Mouse (Mus musculus): ENCODE measurements around the gene Fam83c. TPM values are rescaled to one million over a fixed set of nuclear protein-coding genes. Genes with fewer than 3 reads are reported as not detected.

Gene Fam83c
- polyA plus RNA-seq, 1 experiment from 2014 or later: 0.07 TPM

DNA sequence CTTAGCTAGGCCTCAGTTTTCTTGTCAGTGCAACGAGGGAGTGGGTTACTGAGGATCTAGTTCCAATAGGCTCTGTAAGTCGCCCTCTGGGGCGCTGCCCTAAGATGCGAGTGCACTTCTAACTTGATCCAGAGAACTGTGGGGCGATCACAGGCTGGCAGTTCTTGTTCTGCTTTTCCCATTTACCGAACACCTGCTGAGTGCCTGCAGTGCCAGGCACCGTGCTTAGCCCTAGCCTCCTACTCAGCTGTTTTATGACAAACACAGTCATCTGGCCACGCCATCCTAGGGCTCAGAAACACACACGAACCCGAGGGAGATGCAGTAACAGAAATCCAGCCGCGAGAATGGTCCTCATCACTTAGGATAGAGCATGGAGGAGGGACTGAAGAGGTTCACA, 41.8 kb downstream of the Fam83c start:
- Histone ChIP-seq H3K9ac (ENCODE audit: low read depth, low read length) (no peak overlapping the region), H3K27me3 (ENCODE audit: control insufficient read depth, insufficient read depth, low read length) (no peaks in the 10 kb centered on the region), H3K27ac (ENCODE audit: low read depth, low read length) (no peak overlapping the region), H3K4me1 (ENCODE audit: control insufficient read depth, insufficient read depth, low read length) (no peaks in the 10 kb centered on the region), H3K4me2 (replicated peaks; ENCODE audit: low read depth, low read length) (no peak overlapping the region), H3K4me3 (ENCODE audit: low read length) (no peak overlapping the region), H3K9me3 (ENCODE audit: control insufficient read depth, low read length) (no peaks in the 10 kb centered on the region), H3K36me3 (ENCODE audit: control insufficient read depth, insufficient read depth, low read length) (no peaks in the 10 kb centered on the region)
- 34% methylated on average over 12 of the region's 12 CpGs for WGBS
- ATAC-seq (ENCODE audit: low FRiP score, low TSS enrichment): no peak

DNA sequence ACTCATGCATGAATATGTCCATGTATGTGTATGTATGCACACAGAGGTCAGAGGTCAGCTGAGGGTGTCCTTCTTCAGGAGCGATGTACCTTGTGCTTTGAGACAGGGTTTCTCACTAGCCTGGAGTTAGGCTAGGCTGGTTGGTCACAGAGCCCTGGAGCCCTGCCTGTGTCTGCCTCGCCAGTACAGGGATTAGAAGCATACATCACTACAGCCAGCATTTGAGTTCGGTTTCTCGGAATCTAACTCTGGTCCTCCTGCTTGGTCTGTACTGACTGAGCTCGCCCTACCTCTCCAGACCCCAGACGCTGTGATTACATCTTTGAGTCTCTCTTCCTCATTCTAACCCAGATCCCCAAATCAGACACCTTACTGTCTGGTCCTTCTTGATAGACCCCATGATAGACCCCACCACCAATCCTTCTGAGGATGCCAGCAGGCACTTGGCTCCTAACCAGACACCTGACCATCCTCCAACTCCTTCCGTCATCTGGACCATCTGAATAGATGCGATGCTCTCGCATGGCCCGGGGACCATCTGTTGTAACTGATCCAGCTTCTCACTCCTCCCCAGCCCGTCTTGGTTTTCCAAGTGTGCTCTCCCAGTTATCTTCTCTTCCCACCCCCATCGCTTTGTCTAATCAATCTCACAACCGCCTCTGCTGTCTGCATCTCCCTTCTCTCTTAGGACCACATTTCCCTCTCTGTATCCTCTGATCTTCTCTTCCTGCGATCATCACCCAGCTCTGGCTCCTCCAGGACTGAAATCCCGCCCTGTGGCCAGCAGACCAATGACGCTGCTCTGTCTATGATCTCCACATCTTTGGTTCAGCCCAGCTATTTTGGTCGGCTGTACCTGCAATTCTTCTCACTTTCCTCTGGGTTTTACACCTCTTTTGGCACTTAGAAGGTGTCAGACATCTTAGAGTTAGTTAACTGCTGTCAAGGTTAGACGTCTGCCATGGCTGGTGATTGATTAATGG, 46.4 kb downstream of the Fam83c start:
- no peak overlapping the region for H3K4me3 ChIP-seq (ENCODE audit: low read length)
- no peaks in the 10 kb centered on the region for H3K27me3 ChIP-seq (ENCODE audit: control insufficient read depth, insufficient read depth, low read length)
- no peak overlapping the region for H3K4me2 ChIP-seq (replicated peaks; ENCODE audit: low read depth, low read length)
- H3K9ac ChIP-seq (ENCODE audit: low read depth, low read length): no peak overlapping the region
- no peaks in the 10 kb centered on the region for H3K9me3 ChIP-seq (ENCODE audit: control insufficient read depth, low read length)
- H3K4me1 ChIP-seq (ENCODE audit: control insufficient read depth, insufficient read depth, low read length): no peaks in the 10 kb centered on the region
- ATAC-seq (ENCODE audit: low FRiP score, low TSS enrichment): no peak
- no peak overlapping the region for H3K27ac ChIP-seq (ENCODE audit: low read depth, low read length)
- 58% methylated on average over 18 of the region's 18 CpGs for WGBS
- H3K36me3 ChIP-seq (ENCODE audit: control insufficient read depth, insufficient read depth, low read length): no peaks in the 10 kb centered on the region

DNA sequence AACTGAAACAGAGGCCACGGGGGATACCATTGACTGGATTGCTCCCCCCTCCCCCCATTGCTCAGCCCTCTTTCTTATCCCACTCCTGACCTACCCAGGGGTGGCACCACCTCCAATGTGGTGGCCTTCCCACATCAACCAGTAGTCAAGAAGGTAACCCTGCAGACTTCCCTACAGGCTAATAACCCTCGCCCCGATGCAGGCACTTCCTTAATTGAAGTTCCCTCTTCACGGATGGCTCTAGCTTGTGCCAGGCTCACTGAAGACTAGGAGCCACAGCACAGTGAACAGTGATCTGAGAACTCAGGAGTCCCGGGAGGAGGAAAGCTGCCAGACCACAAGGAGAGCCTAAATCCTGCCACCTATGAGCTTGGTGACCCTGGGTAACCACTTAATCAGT, 47.7 kb downstream of the Fam83c start:
- Histone ChIP-seq H3K9me3 (ENCODE audit: control insufficient read depth, low read length) (no peaks in the 10 kb centered on the region), H3K4me3 (ENCODE audit: low read length) (no peak overlapping the region), H3K4me1 (ENCODE audit: control insufficient read depth, insufficient read depth, low read length) (no peaks in the 10 kb centered on the region), H3K4me2 (replicated peaks; ENCODE audit: low read depth, low read length) (no peak overlapping the region), H3K36me3 (ENCODE audit: control insufficient read depth, insufficient read depth, low read length) (no peaks in the 10 kb centered on the region), H3K27me3 (ENCODE audit: control insufficient read depth, insufficient read depth, low read length) (no peaks in the 10 kb centered on the region), H3K27ac (ENCODE audit: low read depth, low read length) (no peak overlapping the region), H3K9ac (ENCODE audit: low read depth, low read length) (no peak overlapping the region)
- WGBS: 72% methylated on average over 5 of the region's 5 CpGs
- ATAC-seq (ENCODE audit: low FRiP score, low TSS enrichment): no peak

DNA sequence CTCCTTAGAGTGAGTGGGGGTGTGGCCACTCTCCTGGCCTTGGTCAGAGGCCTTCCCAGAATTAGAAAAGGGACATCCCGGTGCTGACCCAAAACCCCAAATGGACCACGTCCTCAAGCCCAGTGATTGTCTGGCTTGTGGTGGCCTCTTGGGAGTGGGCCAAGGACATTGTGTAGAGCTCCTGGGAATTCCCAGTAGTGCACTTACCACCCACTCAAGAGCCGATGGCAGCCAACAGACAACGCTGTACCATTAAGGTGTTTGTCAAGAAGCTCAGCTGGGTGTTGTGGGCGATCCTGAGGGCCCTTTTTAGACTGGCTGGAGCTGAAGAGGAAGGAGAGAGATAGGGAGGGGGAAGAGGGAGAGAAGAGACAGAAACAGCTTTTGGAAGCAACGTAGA, 50.1 kb downstream of the Fam83c start:
- Histone ChIP-seq H3K9me3 (ENCODE audit: control insufficient read depth, low read length) (no peaks in the 10 kb centered on the region), H3K27ac (ENCODE audit: low read depth, low read length) (no peak overlapping the region), H3K27me3 (ENCODE audit: control insufficient read depth, insufficient read depth, low read length) (no peaks in the 10 kb centered on the region), H3K4me2 (replicated peaks; ENCODE audit: low read depth, low read length) (no peak overlapping the region), H3K4me1 (ENCODE audit: control insufficient read depth, insufficient read depth, low read length) (no peaks in the 10 kb centered on the region), H3K36me3 (ENCODE audit: control insufficient read depth, insufficient read depth, low read length) (no peaks in the 10 kb centered on the region), H3K4me3 (ENCODE audit: low read length) (no peak overlapping the region), H3K9ac (ENCODE audit: low read depth, low read length) (no peak overlapping the region)
- no peak for ATAC-seq (ENCODE audit: low FRiP score, low TSS enrichment)
- 82% methylated on average over 6 of the region's 6 CpGs for WGBS

DNA sequence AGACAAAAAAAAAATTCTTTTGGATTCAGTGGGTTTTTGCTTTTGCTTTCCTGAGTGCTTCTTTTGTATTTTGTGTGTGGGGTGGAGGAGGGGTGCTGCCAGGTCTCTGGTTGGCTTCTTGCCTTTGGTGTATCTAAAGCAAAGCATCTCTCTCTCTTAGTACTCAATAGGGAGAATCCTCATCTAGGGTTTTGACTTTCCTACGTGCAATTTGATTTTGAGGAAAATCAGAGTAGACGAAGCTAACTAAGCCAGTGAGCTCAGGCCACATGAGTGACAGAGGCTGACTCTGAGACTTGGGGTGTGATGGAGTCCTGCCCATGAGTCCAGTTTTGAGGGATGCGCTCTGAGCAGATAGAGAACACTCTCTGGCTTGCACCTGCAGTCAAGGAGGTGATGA, 55.1 kb downstream of the Fam83c start:
- Histone ChIP-seq H3K4me3 (ENCODE audit: low read length) (no peak overlapping the region), H3K4me2 (replicated peaks; ENCODE audit: low read depth, low read length) (no peak overlapping the region), H3K36me3 (ENCODE audit: control insufficient read depth, insufficient read depth, low read length) (no peaks in the 10 kb centered on the region), H3K27ac (ENCODE audit: low read depth, low read length) (no peak overlapping the region), H3K9ac (ENCODE audit: low read depth, low read length) (no peak overlapping the region), H3K9me3 (ENCODE audit: control insufficient read depth, low read length) (no peaks in the 10 kb centered on the region), H3K27me3 (ENCODE audit: control insufficient read depth, insufficient read depth, low read length) (peaks cover 23% of the 10 kb centered on the region), H3K4me1 (ENCODE audit: control insufficient read depth, insufficient read depth, low read length) (peaks cover 3% of the 10 kb centered on the region; the same call in 1 of the 2 replicates)
- WGBS: 86% methylated on average over 3 of the region's 3 CpGs
- ATAC-seq (ENCODE audit: low FRiP score, low TSS enrichment): no peak

DNA sequence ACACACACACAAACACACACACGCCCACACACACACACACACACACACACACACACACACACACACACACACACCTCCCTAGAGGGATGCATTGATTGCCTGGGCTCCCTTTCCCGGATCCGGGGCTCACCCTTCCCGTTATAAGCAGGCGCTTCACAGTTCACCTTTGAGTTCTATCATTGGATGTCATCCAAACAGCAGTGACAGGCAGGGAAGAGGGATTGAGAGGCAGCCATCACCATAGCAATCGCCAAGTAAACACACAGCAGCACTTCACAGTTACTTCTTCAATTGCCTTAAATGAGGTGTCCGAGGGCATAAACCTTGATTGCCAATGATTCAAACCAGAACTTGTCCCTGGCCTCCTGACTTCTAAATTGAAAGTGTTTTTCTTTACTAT, 55.6 kb downstream of the Fam83c start:
- Histone ChIP-seq H3K4me2 (replicated peaks; ENCODE audit: low read depth, low read length) (no peak overlapping the region), H3K27me3 (ENCODE audit: control insufficient read depth, insufficient read depth, low read length) (peaks cover 27% of the 10 kb centered on the region), H3K9me3 (ENCODE audit: control insufficient read depth, low read length) (no peaks in the 10 kb centered on the region), H3K4me3 (ENCODE audit: low read length) (no peak overlapping the region), H3K9ac (ENCODE audit: low read depth, low read length) (no peak overlapping the region), H3K4me1 (ENCODE audit: control insufficient read depth, insufficient read depth, low read length) (peaks cover 3% of the 10 kb centered on the region; the same call in 1 of the 2 replicates), H3K36me3 (ENCODE audit: control insufficient read depth, insufficient read depth, low read length) (no peaks in the 10 kb centered on the region), H3K27ac (ENCODE audit: low read depth, low read length) (no peak overlapping the region)
- WGBS: 51% methylated on average over 7 of the region's 7 CpGs
- no peak for ATAC-seq (ENCODE audit: low FRiP score, low TSS enrichment)

GRCm38 (mm10) chr2:155778004-155778403, 56.6 kb downstream of the Fam83c start:
- peaks cover 3% of the 10 kb centered on the region; the same call in 1 of the 2 replicates for H3K4me1 ChIP-seq (ENCODE audit: control insufficient read depth, insufficient read depth, low read length)
- H3K4me2 ChIP-seq (replicated peaks; ENCODE audit: low read depth, low read length): no peak overlapping the region
- H3K9ac ChIP-seq (ENCODE audit: low read depth, low read length): no peak overlapping the region
- 84% methylated on average over 6 of the region's 6 CpGs for WGBS
- no peak for ATAC-seq (ENCODE audit: low FRiP score, low TSS enrichment)
- H3K27ac ChIP-seq (ENCODE audit: low read depth, low read length): no peak overlapping the region
- no peaks in the 10 kb centered on the region for H3K9me3 ChIP-seq (ENCODE audit: control insufficient read depth, low read length)
- H3K36me3 ChIP-seq (ENCODE audit: control insufficient read depth, insufficient read depth, low read length): no peaks in the 10 kb centered on the region
- no peak overlapping the region for H3K4me3 ChIP-seq (ENCODE audit: low read length)
- peaks cover 38% of the 10 kb centered on the region for H3K27me3 ChIP-seq (ENCODE audit: control insufficient read depth, insufficient read depth, low read length)

DNA sequence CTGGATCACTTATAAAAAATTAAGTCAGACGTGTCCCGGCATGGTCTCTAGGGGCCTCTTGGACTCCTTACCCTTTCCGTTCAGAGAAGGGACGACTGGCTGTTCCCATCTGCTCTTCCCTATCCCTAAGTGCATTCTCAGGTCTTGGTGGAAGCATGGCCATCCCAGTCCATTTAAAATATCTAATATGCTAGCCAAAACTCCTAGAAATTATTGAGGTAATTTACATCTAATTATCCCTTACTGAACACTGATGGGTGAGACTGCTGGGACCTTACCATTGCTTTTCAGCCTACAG, 57.0 kb downstream of the Fam83c start:
- 75% methylated on average over 4 of the region's 4 CpGs for WGBS
- Histone ChIP-seq H3K27me3 (ENCODE audit: control insufficient read depth, insufficient read depth, low read length) (peaks cover 40% of the 10 kb centered on the region), H3K27ac (ENCODE audit: low read depth, low read length) (no peak overlapping the region), H3K36me3 (ENCODE audit: control insufficient read depth, insufficient read depth, low read length) (no peaks in the 10 kb centered on the region), H3K9ac (ENCODE audit: low read depth, low read length) (no peak overlapping the region), H3K4me1 (ENCODE audit: control insufficient read depth, insufficient read depth, low read length) (peaks cover 3% of the 10 kb centered on the region; the same call in 1 of the 2 replicates), H3K4me3 (ENCODE audit: low read length) (no peak overlapping the region), H3K9me3 (ENCODE audit: control insufficient read depth, low read length) (no peaks in the 10 kb centered on the region), H3K4me2 (replicated peaks; ENCODE audit: low read depth, low read length) (no peak overlapping the region)
- ATAC-seq (ENCODE audit: low FRiP score, low TSS enrichment): no peak
